Mouse (Mus musculus) heart, embryonic 11.5 days (tissue): Measurements from ENCODE around the gene Nop10. TPM values are rescaled to one million over a fixed set of nuclear protein-coding genes. Genes with fewer than 3 reads are reported as not detected.
A peak's percentile ranks its signal among the peaks of the same experiment; 100 is the strongest.
"Not testable (repeated sequence)": the region's sequence is repeated elsewhere in the genome, so short reads cannot be mapped to it uniquely, and the experiment has no call there.

ENCODE experiments used
- ATAC-seq: fragments of 200-750 bp; cut with Nextera tagmentation; replicated peaks from 2 replicates; pipeline ENCODE4 v1.8.0; 2017; ENCODE audit warnings: moderate library complexity; ENCODE audit not compliant: insufficient number of reproducible peaks, low FRiP score, low TSS enrichment
- H3K27ac ChIP-seq: fragments of 300-500 bp; sonication (generic); 2 replicates; pipeline ENCODE4 v1.5.1; 2014; ENCODE audit warnings: mild to moderate bottlenecking, low read depth, low read length
- H3K27me3 ChIP-seq: fragments of 300-500 bp; sonication (generic); 2 replicates; pipeline ENCODE4 v1.6.1; 2014; ENCODE audit warnings: mild to moderate bottlenecking, low read length, mixed read lengths; ENCODE audit not compliant: control insufficient read depth, insufficient read depth
- H3K36me3 ChIP-seq: fragments of 300-500 bp; sonication (generic); 2 replicates; pipeline ENCODE4 v1.6.1; 2014; ENCODE audit warnings: mild to moderate bottlenecking, low read length, moderate library complexity, mixed read lengths; ENCODE audit not compliant: control insufficient read depth, insufficient read depth
- H3K4me1 ChIP-seq: fragments of 300-500 bp; sonication (generic); 2 replicates; pipeline ENCODE4 v1.6.1; 2014; ENCODE audit warnings: low read length; ENCODE audit not compliant: control insufficient read depth, insufficient read depth
- H3K4me2 ChIP-seq: fragments of 300-500 bp; sonication (generic); 2 replicates; pipeline ENCODE4 v1.6.1; 2014; ENCODE audit warnings: mild to moderate bottlenecking, moderate library complexity
- H3K4me3 ChIP-seq: fragments of 300-500 bp; sonication (generic); 2 replicates; pipeline ENCODE4 v1.5.1; 2014; ENCODE audit warnings: low read depth, low read length
- H3K9ac ChIP-seq: fragments of 300-500 bp; sonication (generic); 2 replicates; pipeline ENCODE4 v1.6.1; 2014; ENCODE audit warnings: mild to moderate bottlenecking, low read depth, low read length, moderate library complexity
- H3K9me3 ChIP-seq: fragments of 300-500 bp; sonication (generic); replicated peaks from 2 replicates; pipeline ENCODE4 v1.6.1; 2016; ENCODE audit warnings: low read length; ENCODE audit not compliant: control insufficient read depth
- WGBS: fragments of 180-500 bp; shearing (Covaris S2); extraction: QIAGEN DNeasy Blood & Tissue Kit; methylation state at CpG from one replicate; pipeline ENCODE4 v1.1.7; 2014; ENCODE audit not compliant: insufficient replicate concordance; 5-methylcytosine and 5-hydroxymethylcytosine counted together
- polyA plus RNA-seq: library from polyadenylated mRNA; unstranded; fragments of >200 nt; fragmentation: Nextera tagmentation; extraction: Ambion mirVana; gene quantifications from 2 replicates; pipeline ENCODE4 v1.2.1, GENCODE M21; 2014

Nop10 gene
- polyA plus RNA-seq, 1 experiment from 2014 or later: 157 TPM

DNA sequence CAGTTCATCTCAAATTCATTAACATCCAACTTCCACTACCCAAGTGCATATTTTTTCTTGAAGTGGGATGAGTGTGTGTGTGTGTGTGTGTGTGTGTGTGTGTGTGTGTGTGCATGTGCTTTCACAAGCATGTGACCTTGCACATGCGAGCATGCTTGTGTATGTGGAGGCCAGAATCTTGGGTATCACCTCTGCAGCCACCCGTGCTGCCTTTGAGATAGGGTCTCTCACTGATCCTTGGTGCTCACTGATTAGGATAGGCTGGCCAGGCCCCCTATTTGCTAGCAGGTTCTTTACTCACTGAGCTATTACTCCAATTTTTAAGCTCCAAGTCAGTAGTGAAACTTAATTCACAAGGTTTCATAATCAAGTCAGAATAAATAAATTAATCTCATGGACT lies 11.2 kb downstream of the Nop10 start:
- H3K27me3 ChIP-seq: no peaks in the 10 kb centered on the region
- H3K36me3 ChIP-seq: no peaks in the 10 kb centered on the region
- no peak overlapping the region for H3K9ac ChIP-seq
- ATAC-seq: no peak
- H3K27ac ChIP-seq: no peak overlapping the region
- 73% methylated on average over 2 of the region's 2 CpGs for WGBS
- H3K4me3 ChIP-seq: no peak overlapping the region
- H3K9me3 ChIP-seq: no peaks in the 10 kb centered on the region
- no peaks in the 10 kb centered on the region for H3K4me1 ChIP-seq
- H3K4me2 ChIP-seq: no peak overlapping the region

DNA sequence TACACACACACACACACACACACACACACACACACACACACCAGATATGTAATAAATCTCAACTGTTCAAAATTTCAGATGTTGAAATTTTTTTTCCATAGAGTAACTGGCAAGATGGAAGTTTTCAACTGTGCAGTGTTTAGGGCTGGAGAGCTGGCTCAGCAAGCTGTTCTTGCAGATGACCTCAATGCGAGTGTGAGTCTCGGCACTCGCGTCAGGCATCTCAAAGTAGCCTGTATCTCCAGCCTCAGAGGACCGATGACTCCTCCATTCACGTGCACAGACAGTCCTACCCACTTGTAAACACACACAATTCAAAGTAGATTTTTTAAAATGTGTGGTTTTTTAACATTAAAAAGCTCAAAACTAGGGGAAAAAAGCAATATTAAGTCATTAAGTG lies 11.7 kb downstream of the Nop10 start:
- Histone ChIP-seq H3K27ac (no peak overlapping the region), H3K27me3 (no peaks in the 10 kb centered on the region), H3K9ac (no peak overlapping the region), H3K9me3 (no peaks in the 10 kb centered on the region), H3K4me3 (no peak overlapping the region), H3K36me3 (no peaks in the 10 kb centered on the region), H3K4me1 (no peaks in the 10 kb centered on the region), H3K4me2 (no peak overlapping the region)
- 84% methylated on average over 6 of the region's 6 CpGs for WGBS
- ATAC-seq: no peak

DNA sequence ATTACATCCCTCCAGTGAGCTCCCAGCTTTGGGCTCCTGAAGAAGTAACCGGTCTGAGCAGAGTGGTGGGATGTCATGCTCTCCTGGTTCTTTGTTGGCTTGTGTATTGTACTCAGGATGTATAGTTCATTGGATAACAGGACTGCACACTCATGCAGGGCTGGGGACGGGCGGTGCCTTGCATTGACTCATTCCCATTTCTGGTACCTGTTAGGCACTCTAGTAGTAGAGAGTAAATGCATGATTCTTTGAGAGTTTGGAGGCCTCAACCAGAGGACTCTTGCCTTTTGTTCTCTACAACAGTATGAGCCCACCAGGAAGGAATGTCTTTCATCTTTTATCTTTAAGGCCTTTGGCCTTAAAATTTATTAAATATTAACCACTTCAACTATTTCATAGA lies 15.1 kb downstream of the Nop10 start:
- Histone ChIP-seq H3K36me3 (no peaks in the 10 kb centered on the region), H3K27me3 (no peaks in the 10 kb centered on the region), H3K27ac (no peak overlapping the region), H3K4me1 (no peaks in the 10 kb centered on the region), H3K4me3 (no peak overlapping the region), H3K9ac (no peak overlapping the region), H3K9me3 (no peaks in the 10 kb centered on the region), H3K4me2 (no peak overlapping the region)
- WGBS: 96% methylated on average over 3 of the region's 3 CpGs
- ATAC-seq: no peak

DNA sequence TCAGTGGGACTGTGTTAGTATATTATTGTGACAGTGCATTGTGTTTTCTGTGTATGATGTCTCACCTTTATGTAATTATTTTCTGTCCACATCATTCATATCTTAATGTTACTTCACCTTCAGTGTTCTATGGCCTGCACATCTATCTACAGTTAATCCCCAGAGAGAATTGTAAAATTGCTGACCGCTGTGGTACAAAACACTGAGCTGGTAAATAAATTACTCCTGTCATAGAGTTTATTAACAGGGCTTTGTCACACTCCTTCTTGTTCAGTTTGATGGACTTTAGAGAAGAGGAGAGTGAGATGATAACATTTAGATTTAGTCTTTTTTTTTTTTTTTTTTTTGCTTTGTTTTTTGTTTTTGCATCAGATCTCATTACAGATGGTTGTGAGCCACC lies 21.1 kb downstream of the Nop10 start:
- H3K9ac ChIP-seq: no peak overlapping the region
- H3K36me3 ChIP-seq: no peaks in the 10 kb centered on the region
- H3K4me2 ChIP-seq: no peak overlapping the region
- no peaks in the 10 kb centered on the region for H3K27me3 ChIP-seq
- 91% methylated on average over 1 of the region's 1 CpGs for WGBS
- no peak for ATAC-seq
- H3K9me3 ChIP-seq: no peaks in the 10 kb centered on the region
- peaks cover 4% of the 10 kb centered on the region; the same call in 1 of the 2 replicates for H3K4me1 ChIP-seq
- no peak overlapping the region for H3K27ac ChIP-seq
- H3K4me3 ChIP-seq: no peak overlapping the region

DNA sequence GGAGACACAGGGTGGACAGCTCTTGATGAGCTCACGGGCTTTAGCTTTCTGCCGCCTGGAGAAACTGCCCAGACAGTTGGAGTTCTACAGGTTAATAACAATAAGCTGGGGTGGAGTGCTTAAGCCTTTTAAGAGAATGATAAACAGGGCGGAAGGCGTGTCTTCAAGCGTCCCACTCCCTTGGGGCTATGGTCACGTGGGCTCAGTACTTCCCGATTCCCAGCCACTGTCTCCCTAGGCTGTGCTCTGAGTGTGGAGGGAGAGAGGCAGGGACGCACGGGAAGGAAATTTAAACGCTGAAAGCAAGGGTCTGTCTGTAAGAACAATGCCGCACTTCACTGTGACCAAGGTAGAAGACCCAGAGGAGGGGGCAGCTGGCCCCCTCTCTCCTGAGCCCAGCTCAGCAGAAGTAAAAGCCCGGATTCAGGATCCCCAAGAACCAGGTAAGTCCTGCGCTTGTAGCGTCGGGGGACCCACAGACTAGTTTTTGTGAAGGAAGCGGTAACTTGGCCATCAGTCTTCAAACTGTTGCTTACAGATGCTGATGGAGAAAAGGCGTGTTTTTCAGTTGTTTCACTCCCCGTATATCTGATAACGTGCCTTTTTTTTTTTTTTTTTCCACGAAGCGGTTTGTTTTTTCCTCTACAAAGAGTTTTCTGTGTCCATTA lies 22.8 kb downstream of the Nop10 start:
- H3K27ac ChIP-seq: peak overlapping the region; percentile 59
- no peaks in the 10 kb centered on the region for H3K36me3 ChIP-seq
- ATAC-seq: peak; percentile 85
- 2% methylated on average over 21 of the region's 21 CpGs for WGBS
- H3K27me3 ChIP-seq: no peaks in the 10 kb centered on the region
- peak overlapping the region; percentile 85 for H3K9ac ChIP-seq
- no peaks in the 10 kb centered on the region for H3K9me3 ChIP-seq
- H3K4me2 ChIP-seq: peak overlapping the region; percentile 93
- H3K4me1 ChIP-seq: peaks cover 4% of the 10 kb centered on the region; the same call in 1 of the 2 replicates
- peak overlapping the region; percentile 67 for H3K4me3 ChIP-seq

DNA sequence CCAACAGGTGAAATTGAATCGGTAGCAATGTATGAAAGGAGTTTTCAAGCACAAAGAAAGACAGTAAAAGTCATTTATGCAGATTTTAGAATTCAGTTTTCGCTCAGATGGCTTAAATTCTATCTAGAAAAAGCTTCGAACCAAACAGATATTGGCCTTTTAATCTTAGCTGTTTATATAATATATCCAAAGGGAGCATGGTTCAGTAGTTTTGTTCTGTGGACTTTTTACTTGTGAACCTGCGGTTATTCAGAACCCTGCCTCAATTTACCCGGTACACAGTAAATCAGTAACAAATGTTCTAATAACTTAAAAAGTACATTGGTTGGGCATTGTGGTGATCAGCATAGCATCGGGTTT lies 23.3 kb downstream of the Nop10 start:
- H3K36me3 ChIP-seq: no peaks in the 10 kb centered on the region
- H3K4me1 ChIP-seq: peaks cover 4% of the 10 kb centered on the region; the same call in 1 of the 2 replicates
- ATAC-seq: no peak
- H3K9me3 ChIP-seq: no peaks in the 10 kb centered on the region
- peak overlapping the region; percentile 93 for H3K4me2 ChIP-seq
- peak overlapping the region; percentile 67 for H3K4me3 ChIP-seq
- peak overlapping the region; percentile 85; the same call in 1 of the 2 replicates for H3K9ac ChIP-seq
- no peaks in the 10 kb centered on the region for H3K27me3 ChIP-seq
- 64% methylated on average over 6 of the region's 6 CpGs for WGBS
- H3K27ac ChIP-seq: no peak overlapping the region

DNA sequence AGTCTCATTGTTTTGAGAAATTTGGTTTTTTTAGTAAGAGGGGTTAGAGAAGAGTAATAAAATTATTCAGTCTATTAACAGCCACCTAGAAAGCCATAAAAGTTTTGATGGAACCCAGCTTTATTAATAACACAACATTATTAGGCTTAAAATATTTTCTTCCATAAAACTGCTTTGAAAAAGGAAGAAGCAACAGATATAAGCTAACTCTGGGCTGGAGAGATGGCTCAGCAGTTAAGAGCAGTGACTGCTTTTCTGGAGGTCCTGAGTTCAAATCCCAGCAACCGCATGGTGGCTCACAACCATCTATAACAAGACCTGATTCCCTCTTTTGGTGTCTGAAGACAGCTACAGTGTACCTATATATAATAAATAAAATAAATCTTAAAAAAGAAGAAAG lies 24.3 kb downstream of the Nop10 start:
- not testable (repeated sequence) for H3K36me3 ChIP-seq, H3K4me3 ChIP-seq, H3K9me3 ChIP-seq, ATAC-seq, H3K27me3 ChIP-seq, H3K4me2 ChIP-seq, H3K27ac ChIP-seq, H3K9ac ChIP-seq, H3K4me1 ChIP-seq
- 93% methylated on average over 1 of the region's 1 CpGs for WGBS

DNA sequence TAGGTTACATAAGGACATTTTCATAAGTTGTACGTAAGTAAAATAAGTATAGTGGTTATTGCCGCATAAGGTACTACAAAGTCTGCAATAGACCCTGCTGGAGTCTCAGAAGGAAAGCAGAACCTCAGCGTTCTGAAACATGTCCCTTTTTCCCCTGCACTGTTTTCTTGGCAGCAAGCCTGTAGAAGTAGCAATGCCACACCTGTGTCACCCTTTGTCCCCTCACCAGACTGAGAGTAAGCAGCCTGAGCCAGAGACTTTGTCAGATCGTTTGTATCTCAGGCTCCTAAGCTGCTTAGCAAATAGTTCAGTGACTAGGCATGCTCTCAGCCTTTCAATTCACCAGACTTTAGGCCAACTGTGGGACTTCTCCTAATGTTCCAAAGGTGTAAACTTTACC lies 25.3 kb downstream of the Nop10 start:
- H3K27me3 ChIP-seq: no peaks in the 10 kb centered on the region
- H3K4me3 ChIP-seq: no peak overlapping the region
- H3K27ac ChIP-seq: no peak overlapping the region
- H3K4me2 ChIP-seq: no peak overlapping the region
- ATAC-seq: no peak
- H3K4me1 ChIP-seq: peaks cover 4% of the 10 kb centered on the region; the same call in 1 of the 2 replicates
- H3K36me3 ChIP-seq: no peaks in the 10 kb centered on the region
- H3K9ac ChIP-seq: no peak overlapping the region
- WGBS: 68% methylated on average over 4 of the region's 4 CpGs
- no peaks in the 10 kb centered on the region for H3K9me3 ChIP-seq

DNA sequence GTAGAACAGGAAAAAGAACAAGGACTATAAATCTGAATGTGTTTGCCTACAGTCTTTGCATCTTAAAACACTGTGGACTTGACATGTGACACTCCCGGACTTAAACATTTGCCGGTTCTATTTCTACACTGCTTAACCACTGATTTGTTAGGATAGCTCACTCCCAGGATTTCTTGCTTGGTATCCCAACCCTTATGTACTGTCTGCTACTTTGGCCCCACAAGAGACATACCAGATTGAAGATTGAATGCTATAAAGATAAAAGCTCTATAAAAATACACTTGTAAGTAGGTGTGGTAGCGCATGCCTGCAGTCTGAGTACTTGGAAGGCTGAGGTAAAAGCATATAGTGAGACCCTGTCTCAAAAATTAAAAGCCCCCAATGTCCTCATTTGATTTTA lies 27.8 kb downstream of the Nop10 start:
- Histone ChIP-seq H3K27me3 (no peaks in the 10 kb centered on the region), H3K4me2 (no peak overlapping the region), H3K27ac (no peak overlapping the region), H3K4me3 (no peak overlapping the region), H3K9ac (no peak overlapping the region), H3K9me3 (no peaks in the 10 kb centered on the region), H3K4me1 (no peaks in the 10 kb centered on the region), H3K36me3 (no peaks in the 10 kb centered on the region)
- no peak for ATAC-seq
- 88% methylated on average over 3 of the region's 3 CpGs for WGBS
